Mouse (Mus musculus) layer of hippocampus, adult 2 months (tissue): Measurements from ENCODE around the gene Brms1. TPM values are rescaled to one million over a fixed set of nuclear protein-coding genes. Genes with fewer than 3 reads are reported as not detected.
"Not testable (repeated sequence)": the region's sequence is repeated elsewhere in the genome, so short reads cannot be mapped to it uniquely, and the experiment has no call there.

Experiments used
- DNase-seq, 2 experiments: peaks; one replicate each; pipeline ENCODE4 v3.0.0; 2022; ENCODE audit warnings: low spot score in 2 of 2
- H3K27ac ChIP-seq: fragments of 200-600 bp; 2 replicates; pipeline ENCODE4 v1.8.1; 2022
- H3K4me3 ChIP-seq: fragments of 200-600 bp; 2 replicates; pipeline ENCODE4 v1.8.1; 2022; ENCODE audit warnings: mild to moderate bottlenecking
- CTCF ChIP-seq: fragments of 200-600 bp; conservative IDR thresholded peaks from 2 replicates; pipeline ENCODE4 v1.8.1; 2022; ENCODE audit warnings: antibody characterized with exemption, mild to moderate bottlenecking, moderate library complexity
- long read RNA-seq, 2 experiments: library from polyadenylated mRNA; stranded (forward); transcript quantifications; one replicate each; pipeline ENCODE4 v2.0.0; 2021; ENCODE audit warnings: borderline mapping rate in 2 of 2
- total RNA-seq, 2 experiments: library from RNA; stranded (reverse); gene quantifications; 2 replicates each; pipeline ENCODE4 v1.2.3; 2021

Brms1 gene
- 10 to 100 TPM; 21.4 to 25.3 TPM for total RNA-seq
- long read RNA-seq, experiment 1, transcript Brms1-201 (10 exons, 1,388 nt): major isoform, 15 of 27 reads
- long read RNA-seq, experiment 1, partial matches to known transcripts: 3 of 27 reads
- long read RNA-seq, experiment 1, other reads (novel, unspliced or antisense): 9 of 27 reads
- long read RNA-seq, experiment 2, transcript Brms1-201 (10 exons, 1,388 nt): major isoform, 17 of 29 reads
- long read RNA-seq, experiment 2, partial matches to known transcripts: 0 of 29 reads
- long read RNA-seq, experiment 2, other reads (novel, unspliced or antisense): 11 of 29 reads

DNA sequence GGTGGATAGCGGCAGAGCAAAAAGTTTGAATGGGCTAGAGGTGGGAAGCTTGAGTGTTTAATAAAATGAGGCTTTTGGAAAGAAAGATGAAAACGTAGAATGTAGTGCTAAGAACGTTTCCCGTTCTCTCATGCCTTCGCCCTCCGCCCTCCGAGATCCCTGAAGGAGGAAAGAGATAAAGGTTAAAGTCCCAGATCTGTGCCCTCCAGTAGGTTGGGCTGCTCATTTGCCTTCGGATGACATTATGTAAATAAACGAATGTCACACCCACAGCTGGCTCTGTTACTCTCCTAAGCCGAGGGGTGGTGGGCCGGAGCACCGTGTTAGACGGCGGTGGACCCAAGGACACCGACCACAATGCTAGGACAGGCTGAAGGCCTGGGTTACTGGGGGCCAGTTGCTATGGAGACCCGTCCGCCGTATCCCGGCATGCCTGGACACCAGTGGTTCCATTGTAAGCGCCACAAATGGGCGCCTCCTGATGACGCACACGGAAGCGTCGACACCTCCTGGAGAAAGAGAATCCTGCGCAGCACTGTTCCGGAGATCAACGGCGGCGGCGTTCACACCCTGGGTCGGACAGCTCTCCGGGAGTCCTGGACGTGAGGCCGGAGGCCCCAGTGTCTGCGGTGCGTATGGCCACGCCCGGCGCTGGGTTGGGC, at the start of gene Brms1:
TSS of gene Brms1 (plus strand) at position 493 of the 662 bp plus-strand sequence.
- Histone ChIP-seq H3K27ac (peak within 1 kb of the TSS; percentile 96), H3K4me3 (peak within 1 kb of the TSS; percentile 92)
- peak; percentile 19 for TF ChIP-seq CTCF
- peak; percentile 91 to 95 for DNase-seq

DNA sequence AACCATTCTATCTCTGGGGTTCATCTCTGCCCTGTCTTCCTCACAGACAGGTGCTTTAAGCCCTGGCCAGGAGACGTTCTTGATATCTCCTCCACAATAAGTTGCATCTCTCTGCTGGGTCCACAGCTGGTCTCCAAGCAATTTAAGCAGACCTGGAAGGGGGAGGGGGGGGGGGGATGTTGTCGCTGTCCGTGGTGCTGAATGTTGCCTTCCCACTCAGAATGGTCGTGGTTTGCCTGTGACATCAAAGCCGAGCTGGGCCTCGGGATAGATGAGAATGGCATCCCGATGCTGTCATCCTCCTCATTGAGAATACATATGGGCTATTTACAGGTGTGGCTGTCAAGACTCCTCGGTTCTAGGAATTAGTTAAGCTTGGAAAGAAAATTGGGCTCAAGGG, 48.8 kb upstream of the Brms1 start:
- H3K27ac ChIP-seq: peak overlapping the region; percentile 83
- DNase-seq: no peak

DNA sequence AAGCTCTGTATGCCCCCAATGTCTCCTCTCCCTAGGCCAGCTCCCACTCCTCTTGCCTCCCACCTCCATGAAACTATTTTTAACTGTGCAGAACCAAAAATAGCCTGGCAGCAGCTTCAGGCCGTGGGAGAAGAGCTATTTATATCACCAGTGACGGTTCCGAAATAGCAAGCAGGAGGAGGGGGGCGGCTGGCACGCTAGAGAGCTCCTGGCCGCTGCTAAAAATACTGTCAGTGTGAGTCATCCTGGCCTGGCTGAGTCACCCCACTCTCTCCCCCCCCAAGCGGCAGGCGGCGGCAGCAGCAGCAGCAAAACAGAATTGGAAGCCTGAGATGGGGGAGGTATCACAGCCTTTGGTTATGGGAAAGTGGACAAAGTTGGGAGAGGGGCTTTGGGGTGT, 48.2 kb upstream of the Brms1 start:
- DNase-seq: peak; percentile 79 to 85
- H3K4me3 ChIP-seq: no peak overlapping the region
- TF ChIP-seq CTCF: peak; percentile 17
- H3K27ac ChIP-seq: peak overlapping the region; percentile 83

More for the DNA sequence above, 48.8 kb upstream of the Brms1 start:
- H3K4me3 ChIP-seq: no peak overlapping the region
- TF ChIP-seq CTCF: no peak

DNA sequence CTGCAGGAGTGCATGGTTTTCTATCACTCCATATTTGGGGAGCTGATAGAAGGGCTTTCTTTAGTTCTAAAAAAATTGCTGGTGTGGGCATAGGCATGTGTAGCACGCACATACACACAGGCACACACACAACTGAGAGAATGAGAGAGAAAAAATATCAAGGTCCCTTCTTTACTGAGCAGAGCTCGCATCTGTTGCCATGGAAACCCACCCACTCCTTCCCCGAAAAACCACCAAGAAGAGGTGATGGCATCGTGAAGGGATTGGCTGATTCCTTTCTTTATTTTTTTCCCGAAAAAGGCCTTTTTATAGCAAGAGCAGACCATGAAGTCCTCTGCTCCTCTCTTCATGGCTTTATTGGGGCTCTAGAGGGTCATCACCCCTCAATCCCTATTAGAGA, 47.1 kb upstream of the Brms1 start:
- DNase-seq: peak; percentile 71 to 87
- no peak for TF ChIP-seq CTCF
- H3K27ac ChIP-seq: peak overlapping the region; percentile 88
- no peak overlapping the region for H3K4me3 ChIP-seq

DNA sequence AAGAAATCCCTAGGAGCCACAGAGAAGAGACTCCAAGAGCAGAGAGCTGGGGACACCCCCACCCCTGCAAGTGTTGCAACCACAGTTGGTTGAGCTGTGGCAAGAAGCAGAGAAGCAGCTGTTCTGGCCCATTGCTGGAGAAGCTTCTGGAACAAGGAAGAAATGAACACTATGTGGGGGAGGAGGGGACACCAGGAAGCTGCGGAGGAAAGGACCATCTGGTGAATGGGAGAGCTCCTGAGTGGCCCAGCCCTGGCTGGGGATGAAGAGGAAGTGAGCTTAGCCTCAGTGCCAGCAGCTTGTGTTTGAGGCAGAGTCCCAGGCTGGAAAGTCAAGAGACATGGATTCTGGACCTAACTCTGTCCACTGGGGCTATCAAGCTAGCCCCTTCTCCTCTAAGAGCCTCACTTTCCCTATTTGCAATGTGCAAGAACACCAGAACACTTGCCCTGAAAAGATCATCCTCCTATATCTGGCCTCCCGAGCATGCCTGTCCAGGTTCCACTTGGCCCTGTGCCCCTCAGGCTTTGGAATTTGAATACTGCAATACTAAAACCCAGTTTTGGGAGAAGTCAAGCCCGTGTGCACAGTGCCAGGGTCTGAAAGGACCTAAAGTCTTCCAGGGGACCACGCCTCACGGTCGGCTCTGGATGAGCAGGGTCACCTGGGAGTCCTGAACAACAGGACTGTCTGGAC, 41.6 kb upstream of the Brms1 start:
- DNase-seq: peak; percentile 55 to 57
- no peak for TF ChIP-seq CTCF
- Histone ChIP-seq H3K4me3 (no peak overlapping the region), H3K27ac (peak overlapping the region; percentile 48; the same call in 1 of the 2 replicates)

DNA sequence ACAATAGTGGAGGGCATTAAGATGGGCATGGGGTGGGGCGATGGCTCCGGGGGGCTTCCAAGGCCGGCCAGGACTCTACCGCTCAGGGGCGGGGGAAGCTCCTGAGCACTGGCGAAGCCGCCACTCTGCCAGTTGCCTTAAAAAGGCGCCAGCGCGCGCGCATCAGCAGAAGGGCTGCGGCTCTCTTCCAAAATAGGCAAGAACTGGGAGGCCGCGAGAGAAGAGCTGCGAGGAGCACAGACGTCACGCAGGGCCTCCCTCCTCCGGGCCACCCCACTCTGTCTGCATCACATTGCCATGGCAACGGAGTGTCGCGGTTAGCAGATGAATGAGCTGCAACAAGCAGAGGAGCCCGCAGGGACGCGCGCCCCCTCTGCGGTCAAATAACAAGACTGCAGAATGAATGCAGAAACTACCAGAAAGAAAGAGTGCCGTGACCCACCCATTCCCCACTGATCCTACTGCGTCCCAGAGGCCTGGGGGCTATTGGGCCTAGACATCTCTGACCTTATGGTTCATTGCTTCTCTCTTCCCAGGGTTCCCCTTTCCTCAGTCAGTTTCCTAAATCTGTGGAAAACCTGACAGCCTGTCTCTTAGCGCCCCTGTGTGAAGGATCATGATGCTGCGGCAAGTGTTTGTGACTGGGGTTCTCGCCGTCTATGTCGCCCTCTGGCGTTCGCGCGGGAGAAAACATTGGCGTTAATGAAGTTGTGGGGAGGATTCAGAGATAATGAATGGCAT, 39.3 kb upstream of the Brms1 start:
- peak; percentile 93 to 97 for DNase-seq
- Histone ChIP-seq H3K27ac (peak overlapping the region; percentile 82), H3K4me3 (peak overlapping the region; percentile 31)
- TF ChIP-seq CTCF: peak; percentile 85

DNA sequence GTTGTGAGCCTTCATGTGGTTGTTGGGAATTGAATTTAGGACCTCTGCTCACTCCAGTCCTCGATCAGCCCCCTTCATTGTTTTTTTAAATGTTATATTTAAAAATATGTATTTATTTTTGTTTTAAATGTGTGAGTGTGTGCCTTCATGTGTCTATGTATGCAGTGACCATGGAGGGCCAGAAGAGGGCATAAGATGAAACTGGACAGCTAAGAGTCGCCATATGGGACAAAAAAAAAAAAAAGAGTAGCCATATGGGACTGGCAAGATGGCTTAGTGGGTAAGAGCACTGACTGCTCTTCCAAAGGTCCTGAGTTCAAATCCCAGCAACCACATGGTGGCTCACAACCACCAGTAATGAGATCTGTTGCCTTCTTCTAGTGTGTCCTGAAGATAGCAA, 37.5 kb upstream of the Brms1 start:
- H3K4me3 ChIP-seq, DNase-seq, H3K27ac ChIP-seq: not testable (repeated sequence)
- peak; percentile 40 for TF ChIP-seq CTCF

DNA sequence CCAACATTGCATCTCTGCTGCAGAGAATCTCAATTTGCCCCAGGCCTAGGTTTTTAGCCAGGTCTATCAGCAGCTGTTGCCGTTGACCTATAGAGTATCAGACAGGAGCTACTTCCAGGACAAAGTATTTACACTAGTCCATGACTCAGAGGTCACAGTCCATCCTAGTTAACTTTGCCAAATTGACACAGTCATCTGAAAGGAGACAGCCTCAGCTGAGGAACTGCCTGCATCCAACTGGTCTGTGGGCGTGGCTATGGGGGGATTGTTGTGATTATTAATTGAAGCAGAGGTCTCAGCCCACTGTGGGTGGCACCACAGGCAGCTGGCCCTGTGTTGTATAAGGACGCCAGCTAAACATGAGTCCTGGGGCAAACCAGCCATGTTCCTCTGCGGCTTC, 36.2 kb upstream of the Brms1 start:
- DNase-seq: no peak
- Histone ChIP-seq H3K4me3 (no peak overlapping the region), H3K27ac (no peak overlapping the region)
- no peak for TF ChIP-seq CTCF

DNA sequence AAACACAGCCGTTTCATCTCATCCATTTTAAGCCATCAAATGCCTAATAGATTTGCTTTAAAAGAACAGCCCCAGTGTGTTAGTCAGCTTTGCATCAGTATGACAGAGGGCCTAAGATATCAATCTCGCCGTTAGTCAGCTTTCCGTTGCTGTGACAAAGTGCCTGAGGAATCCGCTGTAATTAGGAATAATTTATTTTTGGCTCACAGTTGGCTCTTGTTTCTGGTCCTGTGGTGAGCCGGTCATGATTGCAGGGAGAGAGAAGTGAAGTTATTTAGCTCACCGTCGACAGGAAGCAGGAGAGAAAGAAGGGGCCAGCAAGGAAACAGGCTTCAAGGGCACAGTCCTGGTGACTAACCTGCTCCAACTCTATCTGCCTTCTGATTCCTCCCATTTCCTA, 28.0 kb upstream of the Brms1 start:
- DNase-seq: no peak
- Histone ChIP-seq H3K27ac (no peak overlapping the region), H3K4me3 (no peak overlapping the region)
- no peak for TF ChIP-seq CTCF

DNA sequence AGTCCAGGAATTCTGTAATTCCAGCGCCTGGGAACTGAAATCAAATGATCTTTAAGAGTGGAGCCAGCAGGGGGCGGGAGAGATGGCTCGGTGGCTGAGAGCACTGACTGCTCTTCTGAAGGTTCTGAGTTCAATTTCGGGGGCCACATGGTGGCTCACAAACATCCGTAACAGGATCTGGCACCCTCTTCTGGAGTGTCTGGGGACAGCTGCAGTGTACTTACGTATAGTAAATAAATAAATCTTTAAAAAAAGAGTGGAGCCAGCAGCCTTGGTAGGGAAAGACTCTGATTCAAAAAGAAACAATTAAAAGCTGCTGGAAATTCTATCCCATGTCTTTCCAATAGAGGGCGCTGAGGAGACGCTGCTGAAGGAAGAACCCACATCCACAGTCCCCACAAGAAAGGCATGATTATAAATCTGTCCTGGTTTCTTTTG, 26.2 kb upstream of the Brms1 start:
- peak in 1 of 2 experiments; percentile 53 for DNase-seq

DNA sequence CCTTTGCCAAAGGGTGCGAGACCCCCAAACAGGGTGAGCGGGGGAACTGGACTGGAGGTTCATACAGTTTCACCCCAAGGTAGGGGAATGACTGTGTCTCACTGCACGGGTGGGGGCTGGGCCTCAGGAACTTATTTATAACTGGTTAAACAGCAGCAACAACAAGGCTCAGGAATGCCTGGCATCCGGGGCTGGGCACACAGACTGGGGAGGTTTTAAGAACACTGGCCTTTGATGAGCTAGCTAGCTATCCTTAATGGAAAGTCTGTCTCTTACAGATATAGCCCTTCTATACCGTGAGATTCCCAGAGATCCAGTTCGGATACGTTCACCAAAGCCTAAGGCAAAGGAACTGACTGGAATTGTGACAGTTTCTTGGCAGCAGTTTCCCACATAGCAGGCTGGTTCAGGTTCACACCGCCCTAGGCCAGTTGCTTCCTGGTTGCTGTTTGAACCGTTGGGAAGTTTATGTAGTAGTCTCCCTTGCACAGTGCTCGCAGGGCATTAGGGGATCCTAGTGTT, 24.9 kb upstream of the Brms1 start:
- DNase-seq: no peak

More for the DNA sequence above, 26.2 kb upstream of the Brms1 start:
- no peak overlapping the region for H3K27ac ChIP-seq
- TF ChIP-seq CTCF: peak; percentile 86
- no peak overlapping the region for H3K4me3 ChIP-seq

DNA sequence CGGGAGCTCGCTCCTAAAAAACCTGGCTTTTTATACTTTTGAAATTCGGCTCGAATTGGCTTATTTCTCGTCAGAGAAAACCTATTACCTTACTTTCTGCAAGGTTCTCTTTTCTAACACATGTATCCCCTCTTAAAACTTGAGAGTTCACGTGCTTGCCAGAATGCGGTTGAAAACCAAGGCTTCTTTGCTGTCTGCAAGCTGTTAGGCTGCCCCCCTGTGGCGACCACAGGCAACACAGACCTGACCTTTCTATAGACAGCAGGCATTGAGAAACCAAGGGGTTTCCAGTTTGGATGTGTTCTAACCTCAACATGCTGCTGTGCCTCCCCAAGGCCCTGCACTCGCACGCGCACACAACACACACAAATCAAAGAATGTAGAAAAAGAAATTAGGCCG, 24.4 kb upstream of the Brms1 start:
- H3K4me3 ChIP-seq: no peak overlapping the region
- peak in 1 of 2 experiments; percentile 59 for DNase-seq
- peak; percentile 93 for TF ChIP-seq CTCF
- no peak overlapping the region for H3K27ac ChIP-seq

More for the DNA sequence above, 24.9 kb upstream of the Brms1 start:
- no peak for TF ChIP-seq CTCF
- no peak overlapping the region for H3K4me3 ChIP-seq
- no peak overlapping the region for H3K27ac ChIP-seq
